Mouse (Mus musculus) ES-Bruce4 (cell line): ENCODE data around the gene Nxph4. TPM values are rescaled to one million over a fixed set of nuclear protein-coding genes. Genes with fewer than 3 reads are reported as not detected.

Source experiments
- H3K27ac ChIP-seq: 2 replicates; pipeline ENCODE4 v1.5.1; 2012; ENCODE audit warnings: low read length, inconsistent platforms; ENCODE audit not compliant: insufficient read depth
- H3K27me3 ChIP-seq: 2 replicates; pipeline ENCODE4 v1.6.1; 2012; ENCODE audit warnings: mild to moderate bottlenecking, low read length, inconsistent platforms; ENCODE audit not compliant: control insufficient read depth, poor library complexity, insufficient read depth, severe bottlenecking
- H3K36me3 ChIP-seq: 2 replicates; pipeline ENCODE4 v1.6.1; 2012; ENCODE audit warnings: inconsistent platforms, mild to moderate bottlenecking, low read length, moderate library complexity; ENCODE audit not compliant: control insufficient read depth, poor library complexity, insufficient read depth, severe bottlenecking
- H3K4me1 ChIP-seq: one replicate; pipeline ENCODE4 v1.8.1; 2011; ENCODE audit warnings: low read length; ENCODE audit not compliant: control insufficient read depth, insufficient read depth
- H3K4me3 ChIP-seq: 2 replicates; pipeline ENCODE4 v1.5.1; 2011; ENCODE audit warnings: low read depth, mild to moderate bottlenecking, low read length
- H3K9ac ChIP-seq: 2 replicates; pipeline ENCODE4 v1.6.1; 2012; ENCODE audit warnings: low read depth, mild to moderate bottlenecking, inconsistent platforms; ENCODE audit not compliant: poor library complexity, severe bottlenecking
- H3K9me3 ChIP-seq: replicated peaks from 2 replicates; pipeline ENCODE4 v1.6.1; 2012; ENCODE audit warnings: mild to moderate bottlenecking, low read length, inconsistent platforms; ENCODE audit not compliant: control insufficient read depth, poor library complexity, insufficient read depth, severe bottlenecking
- CTCF ChIP-seq: IDR thresholded peaks from one replicate; pipeline ENCODE4 v1.8.1; 2011; ENCODE audit warnings: low read depth, low read length
- EP300 ChIP-seq: IDR thresholded peaks from 2 replicates; pipeline ENCODE4 v1.6.1; 2011; ENCODE audit warnings: low read depth, low read length; ENCODE audit not compliant: insufficient read depth
- POLR2A ChIP-seq: IDR thresholded peaks from one replicate; pipeline ENCODE4 v1.8.1; 2011; ENCODE audit warnings: low read length; ENCODE audit not compliant: insufficient read depth
- polyA plus RNA-seq: library from polyadenylated mRNA; stranded (reverse); fragments of >200 nt; gene quantifications from 2 replicates; pipeline ENCODE4 v1.2.4, GENCODE M21; 2011; ENCODE audit warnings: low read depth; ENCODE audit not compliant: missing spikeins, insufficient read depth, insufficient read length

Nxph4 gene
- polyA plus RNA-seq, 1 experiment, result not detected

DNA sequence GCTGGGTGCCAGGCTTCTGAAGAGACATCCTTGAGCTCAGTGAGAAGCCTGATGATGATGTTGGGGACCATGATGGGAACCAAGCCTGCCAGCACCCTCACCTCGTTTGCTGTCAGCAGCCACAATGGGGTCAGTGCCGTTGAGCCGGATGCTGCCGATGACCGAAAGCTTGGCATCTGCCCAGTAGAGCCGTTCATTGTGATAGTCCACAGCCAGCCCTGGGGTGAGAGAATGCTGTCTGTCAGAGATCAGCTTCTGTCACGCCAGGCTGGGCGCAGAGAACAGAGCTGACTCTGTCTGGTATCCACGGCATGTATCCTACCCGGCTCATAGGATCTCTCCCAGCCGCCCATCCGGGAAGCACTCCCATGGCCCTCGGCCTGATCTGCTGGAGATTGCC lies 7.7 kb upstream of the Nxph4 start:
- no peaks in the 10 kb centered on the region for H3K9me3 ChIP-seq
- H3K36me3 ChIP-seq, result no peaks in the 10 kb centered on the region
- H3K27ac ChIP-seq, result no peak overlapping the region

DNA sequence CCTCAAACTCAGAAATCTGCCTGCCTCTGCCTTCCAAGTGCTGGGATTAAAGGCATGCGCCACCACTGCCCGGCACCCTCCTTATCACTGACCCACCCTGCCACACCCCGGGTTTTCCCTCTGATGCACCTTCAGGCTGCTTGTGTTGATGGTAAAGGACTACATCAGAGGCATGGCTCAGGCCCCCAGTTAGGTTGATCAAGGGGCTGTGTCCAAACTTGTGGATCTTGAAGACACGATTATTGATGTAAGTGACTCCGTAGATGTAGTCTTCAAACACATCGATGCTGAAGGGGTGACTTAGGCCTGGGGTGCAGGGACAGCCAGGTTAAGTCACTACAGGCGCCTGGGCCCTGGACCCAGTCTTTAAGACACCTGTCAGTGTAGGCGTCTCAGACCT lies 7.2 kb upstream of the Nxph4 start:
- H3K27ac ChIP-seq, result no peak overlapping the region
- H3K4me3 ChIP-seq, result no peak overlapping the region
- no peaks in the 10 kb centered on the region for H3K27me3 ChIP-seq
- H3K4me1 ChIP-seq, result peaks cover 4% of the 10 kb centered on the region
- no peaks in the 10 kb centered on the region for H3K9me3 ChIP-seq
- no peak overlapping the region for H3K9ac ChIP-seq
- TF ChIP-seq CTCF (no peak), POLR2A (no peak), EP300 (no peak)
- H3K36me3 ChIP-seq, result no peaks in the 10 kb centered on the region

More for the DNA sequence above, 7.7 kb upstream of the Nxph4 start:
- no peak for TF ChIP-seq POLR2A
- no peak for TF ChIP-seq CTCF
- TF ChIP-seq EP300, result no peak
- H3K27me3 ChIP-seq, result no peaks in the 10 kb centered on the region
- H3K4me1 ChIP-seq, result peaks cover 4% of the 10 kb centered on the region
- no peak overlapping the region for H3K4me3 ChIP-seq
- H3K9ac ChIP-seq, result no peak overlapping the region

DNA sequence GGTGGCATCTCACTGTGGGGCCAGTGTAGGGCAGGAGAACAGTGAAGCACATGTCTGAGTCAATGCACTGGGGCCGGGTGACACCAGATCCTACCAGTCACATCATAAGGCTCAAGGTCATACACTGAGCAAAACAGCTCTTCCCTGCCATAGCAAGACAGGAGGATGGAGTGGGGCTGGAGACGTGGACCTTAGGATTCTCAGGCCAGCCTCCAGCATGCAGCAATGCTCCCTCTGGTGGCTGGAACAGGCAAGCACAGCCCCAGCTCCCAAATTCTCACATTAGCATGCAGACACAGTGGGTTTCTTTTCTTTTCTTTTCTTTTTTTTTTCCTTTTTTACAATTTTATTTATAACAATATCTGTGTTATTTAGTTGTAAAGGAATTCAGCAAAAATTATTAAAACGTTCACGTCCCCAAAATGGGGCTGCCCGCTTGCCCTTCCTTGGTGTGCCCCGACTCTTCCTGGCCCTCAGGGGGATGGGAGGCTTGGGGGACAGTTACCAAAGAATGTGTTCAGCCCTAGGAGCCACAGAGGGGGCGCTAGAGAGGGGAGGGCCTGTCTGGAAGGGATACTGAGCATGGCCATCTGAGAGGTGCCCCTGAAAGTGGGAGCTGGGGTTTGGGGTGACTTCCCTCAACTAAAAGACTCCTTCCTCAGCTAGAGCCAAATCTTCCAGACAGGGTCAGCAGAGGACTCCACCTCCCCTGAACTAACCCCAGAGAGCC lies 3.7 kb upstream of the Nxph4 start:
- Histone ChIP-seq H3K9me3 (no peaks in the 10 kb centered on the region), H3K36me3 (no peaks in the 10 kb centered on the region), H3K27ac (no peak overlapping the region), H3K27me3 (no peaks in the 10 kb centered on the region), H3K9ac (no peak overlapping the region), H3K4me3 (no peak overlapping the region), H3K4me1 (peaks cover 7% of the 10 kb centered on the region)
- TF ChIP-seq EP300 (no peak), CTCF (peak; percentile 98), POLR2A (no peak)

DNA sequence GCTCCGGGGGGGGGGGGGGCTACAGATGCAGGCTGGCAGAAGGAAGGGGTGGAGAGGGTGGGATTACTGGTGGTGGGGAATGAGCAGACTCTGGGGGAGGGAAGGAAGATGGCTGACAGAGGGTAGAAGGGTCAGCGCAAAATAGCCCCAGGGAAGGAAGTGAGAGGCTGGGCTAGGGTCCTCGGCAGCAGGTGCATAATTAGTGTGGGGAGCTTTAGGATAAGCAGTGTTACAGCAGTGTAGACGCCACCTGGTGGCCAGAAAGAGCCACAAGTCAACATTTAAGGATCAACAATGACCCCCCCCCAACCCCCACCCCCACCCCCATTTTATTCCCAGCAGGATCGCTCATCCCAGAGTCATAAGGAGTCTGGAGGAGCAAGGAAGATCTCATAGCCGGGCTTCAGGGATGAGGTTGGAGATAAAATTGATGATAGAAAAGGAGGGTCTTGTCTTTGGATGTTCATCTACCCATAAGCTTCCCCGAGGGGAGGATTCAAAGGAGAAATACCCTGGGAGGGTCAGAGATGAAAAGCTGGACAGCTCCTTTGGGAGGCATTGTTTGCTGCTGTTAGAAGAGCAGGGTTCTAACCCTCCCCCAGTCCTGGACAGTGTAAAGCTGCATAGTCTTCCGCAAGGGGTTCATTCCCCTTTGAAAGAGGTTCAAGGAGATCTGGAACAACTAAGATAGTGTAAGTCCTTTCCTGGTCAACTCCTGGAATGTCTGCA lies 2.4 kb upstream of the Nxph4 start:
- no peak overlapping the region for H3K27ac ChIP-seq
- peaks cover 4% of the 10 kb centered on the region; the same call in 1 of the 2 replicates for H3K27me3 ChIP-seq
- peaks cover 7% of the 10 kb centered on the region for H3K4me1 ChIP-seq
- H3K9ac ChIP-seq, result no peak overlapping the region
- 0 out of 2 replicates have a peak, but pooled peaks have one; percentile 6 for TF ChIP-seq EP300
- TF ChIP-seq CTCF, result peak; percentile 53
- no peak for TF ChIP-seq POLR2A
- no peaks in the 10 kb centered on the region for H3K9me3 ChIP-seq
- H3K36me3 ChIP-seq, result no peaks in the 10 kb centered on the region
- H3K4me3 ChIP-seq, result no peak overlapping the region

DNA sequence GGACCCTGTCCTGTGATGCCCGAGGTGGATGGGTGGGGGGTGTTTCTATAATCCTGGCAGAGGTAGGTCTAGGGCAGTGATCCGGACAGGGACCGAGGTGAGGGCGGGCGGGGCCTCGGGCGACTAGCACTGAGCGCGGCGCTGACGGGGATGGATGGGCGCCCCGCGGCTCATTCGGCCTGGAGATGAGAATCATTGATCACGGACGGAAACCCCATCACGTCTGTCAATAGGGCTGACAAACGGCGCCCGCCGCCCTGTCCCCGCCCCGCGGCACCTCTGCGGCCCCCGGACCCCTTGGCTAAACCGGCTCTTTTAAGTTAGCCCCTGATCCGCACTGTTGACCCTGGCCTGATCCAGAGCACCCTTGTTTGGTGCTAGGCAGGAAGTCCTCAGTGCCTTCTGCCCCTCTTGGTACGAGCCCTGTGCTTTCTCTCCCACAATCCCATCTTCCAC lies 598 bp upstream of the Nxph4 start:
- no peaks in the 10 kb centered on the region for H3K36me3 ChIP-seq
- H3K9ac ChIP-seq, result no peak overlapping the region
- no peak for TF ChIP-seq POLR2A
- no peak for TF ChIP-seq EP300
- no peak for TF ChIP-seq CTCF
- peak overlapping the region; percentile 58 for H3K4me3 ChIP-seq
- H3K4me1 ChIP-seq, result peaks cover 7% of the 10 kb centered on the region
- no peaks in the 10 kb centered on the region for H3K9me3 ChIP-seq
- H3K27ac ChIP-seq, result no peak overlapping the region
- H3K27me3 ChIP-seq, result peaks cover 8% of the 10 kb centered on the region; the same call in 1 of the 2 replicates

DNA sequence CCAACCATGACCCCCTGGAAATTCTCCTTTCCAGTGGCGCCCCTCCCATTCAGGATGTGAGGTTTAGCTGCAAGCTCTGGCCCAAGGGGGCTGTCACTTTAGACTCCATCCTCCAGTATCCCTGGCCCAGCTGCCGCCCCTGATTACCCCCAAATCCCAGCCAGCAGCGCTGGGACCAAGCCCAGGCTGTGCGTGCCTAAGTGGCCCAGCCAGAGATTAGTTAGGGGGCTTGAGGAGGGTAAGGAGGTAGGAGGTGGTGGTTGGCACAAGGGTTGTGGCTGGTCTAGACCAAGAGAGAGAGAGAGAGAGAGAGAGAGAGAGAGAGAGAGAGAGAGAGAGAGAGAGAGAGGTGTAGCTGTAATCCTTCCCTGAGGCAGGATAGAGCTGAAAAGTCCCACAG lies 2.8 kb downstream of the Nxph4 start:
- no peak overlapping the region for H3K27ac ChIP-seq
- peaks cover 5% of the 10 kb centered on the region for H3K4me1 ChIP-seq
- H3K9ac ChIP-seq, result no peak overlapping the region
- no peak overlapping the region for H3K4me3 ChIP-seq
- peaks cover 8% of the 10 kb centered on the region; the same call in 1 of the 2 replicates for H3K27me3 ChIP-seq
- TF ChIP-seq CTCF (no peak), EP300 (no peak)
- H3K36me3 ChIP-seq, result no peaks in the 10 kb centered on the region
- no peaks in the 10 kb centered on the region for H3K9me3 ChIP-seq
